Mouse (Mus musculus) liver, adult (tissue): ENCODE data around the gene Gm49380.

Source experiments
- GATA4 ChIP-seq: IDR thresholded peaks from 2 replicates; pipeline ENCODE4 v1.6.1; 2014; ENCODE audit warnings: mild to moderate bottlenecking, low read length; ENCODE audit not compliant: insufficient replicate concordance

The Gm49380 gene

DNA sequence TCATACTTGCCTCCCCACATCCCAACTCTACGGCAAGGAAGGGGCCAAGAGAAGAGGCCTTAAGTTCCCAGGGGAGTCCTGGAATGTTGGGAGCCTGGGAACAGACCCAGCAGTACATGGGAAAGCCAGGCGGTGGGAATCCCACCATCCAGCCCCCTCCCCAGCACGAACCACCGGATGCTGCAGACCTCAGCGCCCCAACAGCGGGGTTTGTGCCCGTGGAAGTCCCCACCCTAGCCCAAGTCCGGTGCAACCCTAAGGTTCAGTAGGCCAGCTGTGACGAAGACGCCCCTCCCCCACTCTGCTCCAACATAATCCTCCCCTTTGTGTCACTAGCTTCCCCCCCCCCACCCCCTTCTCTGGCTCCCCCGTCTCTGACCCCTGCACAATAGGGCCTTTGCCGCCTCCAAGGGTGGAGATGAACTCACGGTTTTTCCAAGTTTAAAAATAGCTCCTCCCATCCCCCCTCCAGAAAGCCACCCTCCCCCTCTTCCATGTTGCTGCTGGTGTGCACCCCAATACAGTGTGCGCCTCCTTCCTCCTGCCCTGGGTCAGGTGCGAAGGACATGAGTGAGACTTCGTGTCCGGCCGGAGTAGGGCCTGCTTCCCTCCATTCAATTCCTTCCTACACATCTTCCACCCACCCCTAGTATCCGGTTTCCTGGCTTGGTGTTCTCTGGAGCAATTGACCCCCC, 17.4 kb upstream of the Gm49380 start:
- TF ChIP-seq GATA4, result no peak

DNA sequence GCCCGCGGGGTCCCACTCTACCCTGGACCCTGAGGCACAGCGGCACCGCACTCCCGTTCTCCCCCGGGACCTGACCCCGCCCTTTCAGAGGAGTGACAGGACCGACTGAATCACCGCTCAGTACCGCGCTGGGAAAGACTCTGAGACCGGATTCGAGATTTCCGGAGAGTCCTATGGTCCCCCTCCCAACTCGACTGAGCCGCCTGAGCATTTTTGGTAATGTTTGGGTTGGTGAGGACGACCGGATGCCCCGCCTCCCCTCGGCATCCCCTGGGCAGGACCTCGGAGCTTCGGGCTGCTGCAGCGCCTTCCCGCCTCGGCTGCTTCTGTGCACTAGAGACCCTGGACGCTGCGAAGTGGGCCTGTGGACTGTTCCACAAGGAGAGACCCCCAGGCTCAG, 16.7 kb upstream of the Gm49380 start:
- peak; percentile 26; the same call in 1 of the 2 replicates for TF ChIP-seq GATA4

DNA sequence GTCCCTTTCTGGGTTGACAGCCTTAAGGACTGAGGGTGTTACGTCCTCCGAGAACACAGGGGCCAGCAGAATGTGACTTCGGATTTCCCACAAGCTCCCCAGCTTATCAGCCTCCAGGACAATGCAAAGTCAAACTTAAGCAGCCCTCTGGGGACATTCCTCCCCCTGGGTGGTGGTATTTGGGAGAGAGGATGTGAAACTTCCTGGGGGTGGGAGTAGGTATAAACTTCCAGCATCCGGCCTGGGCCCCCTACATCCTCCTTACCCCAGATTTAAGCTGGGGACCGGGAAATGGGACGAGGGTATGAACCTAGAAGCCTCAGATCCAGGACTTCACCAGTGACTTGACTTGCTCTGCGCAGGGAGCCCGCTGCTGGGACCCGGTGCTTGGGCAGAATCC, 16.3 kb upstream of the Gm49380 start:
- no peak for TF ChIP-seq GATA4

DNA sequence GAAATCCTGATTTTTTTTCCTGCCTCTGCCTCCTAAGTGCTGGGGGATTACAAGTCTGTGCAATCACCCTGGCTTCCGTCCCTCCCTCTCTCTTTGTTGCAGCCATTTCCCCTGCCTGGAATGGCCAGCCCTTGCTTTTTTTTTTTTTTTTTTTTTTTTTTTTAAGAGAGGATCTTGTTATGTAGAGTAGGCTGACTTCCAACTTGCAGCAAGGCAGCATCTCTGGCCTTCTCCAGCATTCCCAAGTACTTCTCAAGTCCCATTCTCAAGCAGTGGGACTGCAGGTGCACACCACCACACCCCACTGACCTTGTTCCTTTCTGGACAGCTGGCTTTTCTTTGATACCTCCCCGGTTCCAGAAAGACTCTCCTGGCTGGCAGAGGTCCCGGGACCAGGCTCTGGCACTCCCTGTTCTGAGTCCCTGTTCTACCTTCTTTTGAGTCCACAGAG, 14.1 kb upstream of the Gm49380 start:
- peak; percentile 34; the same call in 1 of the 2 replicates for TF ChIP-seq GATA4

DNA sequence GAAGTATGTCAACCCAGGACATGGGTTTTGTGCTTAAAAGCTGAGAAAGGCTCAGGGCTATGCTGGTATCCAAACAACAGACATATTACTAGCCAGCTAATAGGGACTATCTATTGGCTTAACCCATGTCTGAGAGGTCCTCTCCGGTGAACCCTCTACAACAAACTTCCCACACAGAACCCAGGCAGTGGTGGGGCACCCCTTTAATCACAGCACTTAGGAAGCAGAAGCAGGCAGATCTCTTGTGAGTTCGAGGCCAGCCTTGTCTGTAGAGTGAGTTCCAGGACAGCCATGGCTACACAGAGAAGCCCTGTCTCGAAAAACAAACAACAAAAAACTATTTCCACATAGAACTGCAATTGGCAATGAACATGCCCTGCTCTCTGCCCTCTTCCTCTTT, 13.4 kb upstream of the Gm49380 start:
- no peak for TF ChIP-seq GATA4

DNA sequence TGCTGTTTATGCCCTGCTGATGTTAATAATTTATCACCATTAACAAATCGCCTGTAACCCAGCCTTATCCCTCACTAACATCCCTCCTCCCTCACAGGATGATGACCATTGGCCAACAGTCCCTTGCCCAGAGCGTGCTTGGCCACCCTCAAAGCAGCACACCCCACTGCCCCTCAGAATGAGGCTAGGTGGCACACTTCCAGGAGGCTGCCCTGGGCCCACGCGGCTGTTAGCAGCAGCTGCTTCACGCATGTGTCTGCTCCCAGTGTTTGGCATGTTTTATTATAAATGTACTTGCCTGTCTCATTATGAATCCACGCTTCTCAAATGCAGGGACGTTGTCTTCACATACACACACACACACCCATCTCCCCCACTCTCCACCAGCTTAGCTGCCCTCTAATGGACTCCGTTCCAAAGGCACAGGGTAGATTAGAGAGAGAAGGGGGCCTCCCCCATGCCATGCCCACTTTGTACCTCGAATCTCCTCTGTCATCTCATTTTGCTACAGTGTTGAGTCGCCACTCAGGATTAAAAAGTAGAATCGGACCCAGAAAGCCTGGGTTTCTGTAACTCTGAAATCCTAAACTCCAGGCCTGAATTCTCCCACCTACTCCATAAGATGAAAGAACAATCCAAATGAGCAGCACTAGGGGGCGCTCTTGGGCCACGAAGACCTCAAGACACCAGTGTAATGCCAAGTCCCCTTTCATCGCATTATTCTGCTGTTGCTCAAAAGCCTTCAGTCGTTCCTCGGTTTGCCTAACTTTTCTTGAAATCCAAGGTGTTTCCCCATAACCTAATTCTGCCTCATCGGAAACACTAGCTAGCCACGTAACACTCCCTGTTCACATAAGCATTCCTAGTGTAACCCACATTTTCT, 12.5 kb upstream of the Gm49380 start:
- no peak for TF ChIP-seq GATA4

DNA sequence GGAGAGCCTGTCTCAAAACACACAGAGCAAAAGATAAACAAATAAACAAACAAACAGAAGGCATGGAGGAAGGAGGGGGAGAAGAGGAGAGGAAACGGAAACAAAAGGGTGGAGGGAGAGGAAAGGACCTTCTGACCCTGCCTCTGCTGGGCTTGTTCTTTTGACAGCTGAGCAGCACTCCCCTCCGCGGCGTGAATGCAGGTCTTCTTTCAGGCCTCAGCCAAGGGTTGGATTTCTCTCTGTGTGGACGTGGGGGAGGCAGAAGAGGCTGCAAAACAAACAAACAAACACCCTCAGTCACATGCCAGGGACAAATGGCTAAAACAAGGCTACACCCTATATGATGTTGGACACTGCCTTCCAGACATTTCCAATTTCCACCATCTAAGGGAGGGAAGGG, 11.7 kb upstream of the Gm49380 start:
- TF ChIP-seq GATA4, result no peak

DNA sequence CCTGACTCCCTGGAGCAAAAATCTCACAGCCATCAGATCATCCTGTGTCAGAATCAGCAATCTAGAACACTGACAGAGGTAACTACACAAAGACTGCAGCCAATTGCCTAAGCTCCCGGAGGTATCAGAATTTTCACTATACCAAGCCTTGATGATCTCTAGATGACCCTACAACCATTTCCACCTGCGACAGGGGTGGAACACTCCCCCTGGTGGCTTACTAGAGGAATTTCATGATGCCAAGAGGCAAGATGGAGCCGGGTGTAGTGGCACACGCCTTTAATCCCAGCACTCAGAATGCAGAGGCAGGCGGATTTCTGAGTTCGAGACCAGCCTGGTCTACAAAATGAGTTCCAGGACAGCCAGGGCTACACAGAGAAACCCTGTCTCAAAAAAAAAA, 11.0 kb upstream of the Gm49380 start:
- TF ChIP-seq GATA4, result no peak

DNA sequence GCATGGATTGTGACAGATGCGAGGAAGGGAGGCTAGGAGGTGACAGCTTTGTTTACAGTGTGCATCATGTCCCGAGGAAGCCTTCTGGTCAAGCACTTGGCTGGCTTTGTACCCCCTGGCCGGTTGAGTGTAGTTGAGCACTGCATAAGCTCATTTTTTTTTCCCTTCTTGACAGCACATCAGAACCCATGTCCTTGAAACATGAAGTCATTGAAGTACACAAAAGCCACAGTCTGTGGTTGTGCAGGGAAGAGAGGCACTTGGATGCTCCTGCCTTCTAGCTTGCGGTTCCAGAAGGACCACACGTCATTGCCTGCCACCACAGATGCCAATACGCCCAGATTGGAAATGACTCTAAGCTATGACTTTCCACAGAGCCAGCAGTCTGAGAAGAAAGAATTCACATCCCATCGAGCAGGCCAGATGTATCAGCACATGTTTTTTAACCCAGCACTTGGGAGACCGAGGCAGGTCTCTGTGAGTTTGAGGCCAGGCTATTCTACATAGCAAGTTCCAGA, 6.7 kb upstream of the Gm49380 start:
- no peak for TF ChIP-seq GATA4

DNA sequence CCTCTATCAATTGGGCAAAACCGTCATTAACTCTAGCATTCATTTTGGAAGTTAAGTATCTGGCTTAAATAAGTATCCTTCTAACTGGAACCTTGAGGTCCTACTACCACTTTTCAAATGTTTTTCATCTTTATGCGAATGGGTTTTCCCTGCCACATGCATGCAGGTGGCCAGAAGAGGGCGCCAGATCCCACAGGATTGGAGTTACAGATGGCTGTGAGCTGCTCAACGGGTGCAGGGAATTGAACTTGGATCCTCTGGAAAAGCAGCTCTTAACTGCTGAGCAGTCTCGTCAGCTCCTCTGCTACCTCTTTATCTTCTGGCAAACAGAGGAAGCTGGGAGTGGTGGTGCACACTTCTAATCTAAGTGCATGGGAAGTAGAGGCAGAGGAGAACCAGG, 5.7 kb upstream of the Gm49380 start:
- TF ChIP-seq GATA4, result no peak

DNA sequence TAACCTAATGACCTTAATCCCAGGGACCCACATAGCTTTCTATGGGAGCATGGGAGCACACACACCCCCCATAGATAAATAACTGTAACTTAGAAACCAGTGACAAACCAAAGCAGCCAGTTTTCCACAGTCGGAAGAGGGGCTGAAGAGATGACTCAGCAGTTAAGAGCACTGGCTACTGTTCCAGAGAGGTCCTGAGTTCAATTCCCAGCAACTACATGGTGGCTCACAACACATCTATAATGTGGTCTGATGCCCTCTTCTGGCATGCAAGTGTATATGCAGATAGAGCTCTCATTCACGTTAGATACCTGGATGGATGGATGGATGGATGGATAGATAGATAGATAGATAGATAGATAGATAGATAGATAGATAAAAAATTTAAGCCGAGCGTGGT, 2.9 kb upstream of the Gm49380 start:
- no peak for TF ChIP-seq GATA4

DNA sequence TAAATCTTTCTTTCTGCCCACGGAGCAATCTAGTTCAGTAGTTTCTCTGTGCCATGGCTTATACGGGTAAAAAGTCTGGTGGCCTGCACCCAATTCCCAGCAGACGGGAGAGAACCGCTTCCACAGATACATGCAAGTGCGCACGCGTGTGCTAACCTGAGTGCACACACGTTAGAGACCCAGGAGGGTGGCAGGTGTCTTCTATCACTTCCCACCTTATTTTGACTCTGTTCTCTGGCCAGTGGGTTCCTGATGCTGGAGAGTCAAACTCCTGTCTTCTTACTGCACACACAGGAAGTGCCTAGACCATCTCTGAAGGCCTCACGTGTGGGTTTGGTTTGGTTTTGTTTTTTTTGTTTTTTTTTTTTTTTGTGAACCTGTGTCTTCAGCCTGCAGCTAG, 2.3 kb upstream of the Gm49380 start:
- TF ChIP-seq GATA4, result no peak

DNA sequence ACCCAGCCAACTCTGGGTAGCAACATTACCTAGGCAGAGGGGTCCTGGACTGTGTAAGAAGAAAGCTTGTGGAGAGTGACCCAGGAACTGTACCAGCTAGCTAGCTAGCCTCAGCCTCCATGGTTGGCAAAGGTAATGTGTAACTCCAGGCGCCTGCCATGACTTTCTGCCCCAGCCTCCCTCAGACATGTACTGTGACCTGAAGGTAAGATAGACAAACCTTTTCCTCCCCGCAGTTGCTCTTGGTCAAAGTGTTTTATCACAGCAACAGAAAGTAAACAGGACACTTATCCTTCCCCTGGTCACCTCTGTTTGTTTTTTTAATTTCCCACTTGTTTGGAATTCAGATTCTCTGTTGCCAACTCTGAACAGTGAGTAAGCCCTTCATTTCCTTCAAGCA, 1.2 kb upstream of the Gm49380 start:
- TF ChIP-seq GATA4, result no peak

DNA sequence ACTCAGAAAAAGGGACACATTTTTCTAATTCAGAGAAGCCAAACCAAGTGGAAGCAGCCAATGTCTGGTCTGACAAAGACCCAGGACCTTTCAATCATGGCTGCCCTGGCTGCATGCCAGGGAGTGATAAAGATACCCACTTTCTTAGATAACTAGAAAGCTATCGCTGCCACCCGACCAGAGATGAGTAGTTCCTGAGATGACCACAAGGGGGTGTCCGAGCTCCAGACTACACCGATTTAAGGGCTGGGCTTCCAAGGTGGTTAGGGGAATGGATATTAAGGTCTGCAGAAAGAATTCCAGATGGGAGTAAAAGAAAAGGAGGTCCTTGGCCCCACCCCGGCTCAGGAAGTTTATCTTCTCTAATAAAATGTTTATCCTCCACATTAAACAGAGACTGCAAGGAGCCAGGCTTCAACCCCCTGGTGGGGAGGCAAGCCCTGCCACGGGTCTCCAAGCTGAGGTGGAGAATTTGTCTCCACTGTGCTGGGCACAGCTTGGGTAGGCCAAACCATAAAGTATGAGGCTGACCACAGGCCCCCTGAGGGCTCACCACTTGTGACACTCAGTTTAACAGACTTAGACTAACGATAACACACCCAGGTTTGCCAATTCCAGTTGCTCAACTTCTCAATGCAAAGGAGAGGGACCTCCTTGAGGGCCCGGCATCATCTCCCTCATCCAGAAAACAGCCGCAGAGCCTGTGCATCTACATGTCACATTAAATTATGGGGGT, 3.8 kb downstream of the Gm49380 start:
- TF ChIP-seq GATA4, result no peak

DNA sequence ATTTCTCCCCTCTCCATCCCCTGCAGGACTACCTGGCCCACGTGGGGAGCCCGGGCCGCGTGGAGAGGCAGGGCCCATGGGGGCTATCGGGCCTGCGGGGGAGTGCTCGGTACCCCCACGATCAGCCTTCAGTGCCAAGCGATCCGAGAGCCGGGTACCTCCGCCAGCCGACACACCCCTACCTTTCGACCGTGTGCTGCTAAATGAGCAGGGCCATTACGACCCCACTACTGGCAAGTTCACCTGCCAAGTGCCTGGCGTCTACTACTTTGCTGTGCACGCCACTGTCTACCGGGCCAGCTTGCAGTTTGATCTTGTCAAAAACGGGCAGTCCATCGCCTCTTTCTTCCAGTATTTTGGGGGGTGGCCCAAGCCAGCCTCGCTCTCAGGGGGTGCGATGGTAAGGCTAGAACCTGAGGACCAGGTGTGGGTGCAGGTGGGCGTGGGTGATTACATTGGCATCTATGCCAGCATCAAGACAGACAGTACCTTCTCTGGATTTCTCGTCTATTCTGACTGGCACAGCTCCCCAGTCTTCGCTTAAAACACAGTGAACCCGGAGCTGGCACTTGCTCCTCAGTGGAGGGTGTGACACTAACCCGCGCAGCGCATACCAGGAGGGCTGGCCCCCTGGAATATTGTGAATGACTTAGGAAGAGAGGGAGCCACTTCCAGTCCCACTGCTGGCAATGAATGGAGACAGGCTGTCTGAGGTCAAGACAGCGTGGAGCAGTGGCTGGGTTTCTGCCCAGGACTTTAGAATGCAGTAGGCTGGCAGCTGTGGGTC, 4.8 kb downstream of the Gm49380 start:
- TF ChIP-seq GATA4, result no peak

DNA sequence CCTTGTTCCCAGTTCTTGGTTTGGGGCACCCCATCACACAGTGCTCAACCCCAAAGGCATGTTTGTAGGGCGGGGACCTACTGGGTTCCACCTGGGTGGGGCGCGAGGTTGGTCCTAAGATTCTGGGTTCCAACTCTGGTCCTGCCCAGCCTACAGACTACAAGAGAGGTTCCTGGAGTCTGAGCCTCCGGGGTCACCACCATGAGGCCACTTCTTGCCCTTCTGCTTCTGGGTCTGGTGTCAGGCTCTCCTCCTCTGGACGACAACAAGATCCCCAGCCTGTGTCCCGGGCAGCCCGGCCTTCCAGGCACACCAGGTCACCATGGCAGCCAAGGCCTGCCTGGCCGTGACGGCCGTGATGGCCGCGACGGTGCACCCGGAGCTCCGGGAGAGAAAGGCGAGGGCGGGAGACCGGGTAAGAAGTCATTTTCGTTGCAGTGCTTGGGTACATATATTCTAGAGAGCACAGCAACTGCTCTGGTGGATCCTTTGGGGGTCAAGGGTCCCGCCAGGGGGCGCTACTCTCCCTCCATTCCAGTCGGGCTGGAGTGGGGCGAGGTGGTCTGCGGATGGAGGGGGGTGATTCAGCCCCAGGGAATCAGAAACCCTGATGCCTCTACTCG, 5.6 kb downstream of the Gm49380 start:
- no peak for TF ChIP-seq GATA4
